Mouse (Mus musculus): Measurements from ENCODE around the gene Akp3. TPM values are rescaled to one million over a fixed set of nuclear protein-coding genes. Genes with fewer than 3 reads are reported as not detected.

The Akp3 gene
- polyA plus RNA-seq, 1 experiment, result 0.08 TPM

- TF ChIP-seq POLR2A (IDR thresholded peaks at IDR 0.05; ENCODE audit: insufficient read length, low read depth), result no peak
- no peak for TF ChIP-seq SRF (IDR thresholded peaks at IDR 0.05; ENCODE audit: control insufficient read depth, insufficient read length, low read depth)
- TF ChIP-seq POLR2AphosphoS2 (IDR thresholded peaks at IDR 0.05; ENCODE audit: insufficient read length, low read depth), result no peak
- no peak for TF ChIP-seq E2F4 (IDR thresholded peaks at IDR 0.05; ENCODE audit: insufficient read depth)
- no peak for TF ChIP-seq MYOG (IDR thresholded peaks at IDR 0.05; ENCODE audit: control insufficient read depth in 1 of 3, insufficient read depth in 1 of 3, insufficient read length in 2 of 3, low read depth in 2 of 3)
- no peak for TF ChIP-seq TCF3 (IDR thresholded peaks at IDR 0.05; ENCODE audit: insufficient read length, low read depth)
- no peak for TF ChIP-seq MAX (IDR thresholded peaks at IDR 0.05; ENCODE audit: low read depth)
- TF ChIP-seq CEBPB (IDR thresholded peaks at IDR 0.05; ENCODE audit: insufficient read depth, poor library complexity, severe bottlenecking), result no peak
- no peak for TF ChIP-seq MYOD1 (IDR thresholded peaks at IDR 0.05; ENCODE audit: control insufficient read depth in 1 of 3, insufficient read length in 2 of 3, low read depth in 2 of 3)
- TF ChIP-seq USF1 (IDR thresholded peaks at IDR 0.05; ENCODE audit: low read depth), result no peak
- TF ChIP-seq REST (IDR thresholded peaks at IDR 0.05; ENCODE audit: insufficient read depth, insufficient read length), result no peak
- TF ChIP-seq TCF12 (IDR thresholded peaks at IDR 0.05; ENCODE audit: insufficient read depth, poor library complexity, severe bottlenecking), result no peak
- Histone ChIP-seq H3K79me2 (ENCODE audit: control insufficient read depth, insufficient read depth) (no peaks in the 10 kb centered on the region), H3K27me3 (ENCODE audit: control insufficient read depth, insufficient read depth, insufficient read length) (peaks cover 58% of the 10 kb centered on the region), H3ac (ENCODE audit: control insufficient read depth, insufficient read length) (no peak overlapping the region), H3K4me2 (ENCODE audit: low read depth) (no peak overlapping the region), H3K36me3 (ENCODE audit: control insufficient read depth, insufficient read depth) (no peaks in the 10 kb centered on the region), H3K4me3 (no peak overlapping the region)
These were observed 24.6 kb downstream of the Akp3 start for GRCm38 (mm10) chr1:87149422-87149821.

- H3K27me3 ChIP-seq (ENCODE audit: control insufficient read depth, insufficient read depth, insufficient read length), result peaks cover 70% of the 10 kb centered on the region
- no peaks in the 10 kb centered on the region for H3K36me3 ChIP-seq (ENCODE audit: control insufficient read depth, insufficient read depth)
- H3K79me2 ChIP-seq (ENCODE audit: control insufficient read depth, insufficient read depth), result no peaks in the 10 kb centered on the region
- H3K4me2 ChIP-seq (ENCODE audit: low read depth), result no peak overlapping the region
- no peak overlapping the region for H3ac ChIP-seq (ENCODE audit: control insufficient read depth, insufficient read length)
- TF ChIP-seq E2F4 (IDR thresholded peaks at IDR 0.05; ENCODE audit: insufficient read depth), result no peak
- TF ChIP-seq CEBPB (IDR thresholded peaks at IDR 0.05; ENCODE audit: insufficient read depth, poor library complexity, severe bottlenecking), result no peak
- TF ChIP-seq MAX (IDR thresholded peaks at IDR 0.05; ENCODE audit: low read depth), result no peak
- TF ChIP-seq TCF12 (IDR thresholded peaks at IDR 0.05; ENCODE audit: insufficient read depth, poor library complexity, severe bottlenecking), result no peak
- TF ChIP-seq MYOG (IDR thresholded peaks at IDR 0.05; ENCODE audit: control insufficient read depth in 1 of 3, insufficient read depth in 1 of 3, insufficient read length in 2 of 3, low read depth in 2 of 3), result no peak
- no peak overlapping the region for H3K4me3 ChIP-seq
These were observed 26.5 kb downstream of the Akp3 start for GRCm38 (mm10) chr1:87151286-87151685.

GRCm38 (mm10) chr1:87153776-87154500, 29.2 kb downstream of the Akp3 start:
- Histone ChIP-seq H3K27me3 (ENCODE audit: control insufficient read depth, insufficient read depth, insufficient read length) (peaks cover 73% of the 10 kb centered on the region), H3K79me2 (ENCODE audit: control insufficient read depth, insufficient read depth) (no peaks in the 10 kb centered on the region), H3K4me3 (no peak overlapping the region), H3K36me3 (ENCODE audit: control insufficient read depth, insufficient read depth) (no peaks in the 10 kb centered on the region), H3ac (ENCODE audit: control insufficient read depth, insufficient read length) (no peak overlapping the region), H3K4me2 (ENCODE audit: low read depth) (no peak overlapping the region)
- TF ChIP-seq SRF (IDR thresholded peaks at IDR 0.05; ENCODE audit: control insufficient read depth, insufficient read length, low read depth), result no peak
- no peak for TF ChIP-seq USF1 (IDR thresholded peaks at IDR 0.05; ENCODE audit: low read depth)
- no peak for TF ChIP-seq MAX (IDR thresholded peaks at IDR 0.05; ENCODE audit: low read depth)
- TF ChIP-seq POLR2A (IDR thresholded peaks at IDR 0.05; ENCODE audit: insufficient read length, low read depth), result no peak
- no peak for TF ChIP-seq TCF3 (IDR thresholded peaks at IDR 0.05; ENCODE audit: insufficient read length, low read depth)
- TF ChIP-seq REST (IDR thresholded peaks at IDR 0.05; ENCODE audit: insufficient read depth, insufficient read length), result no peak
- no peak for TF ChIP-seq CEBPB (IDR thresholded peaks at IDR 0.05; ENCODE audit: insufficient read depth, poor library complexity, severe bottlenecking)

- Histone ChIP-seq H3K4me2 (ENCODE audit: low read depth) (no peak overlapping the region), H3K4me3 (no peak overlapping the region), H3ac (ENCODE audit: control insufficient read depth, insufficient read length) (no peak overlapping the region), H3K27me3 (ENCODE audit: control insufficient read depth, insufficient read depth, insufficient read length) (peaks cover 73% of the 10 kb centered on the region), H3K36me3 (ENCODE audit: control insufficient read depth, insufficient read depth) (no peaks in the 10 kb centered on the region), H3K79me2 (ENCODE audit: control insufficient read depth, insufficient read depth) (no peaks in the 10 kb centered on the region)
- TF ChIP-seq TCF3 (IDR thresholded peaks at IDR 0.05; ENCODE audit: insufficient read length, low read depth), result no peak
- no peak for TF ChIP-seq MAX (IDR thresholded peaks at IDR 0.05; ENCODE audit: low read depth)
These were observed 29.8 kb downstream of the Akp3 start for GRCm38 (mm10) chr1:87154501-87155120.

DNA sequence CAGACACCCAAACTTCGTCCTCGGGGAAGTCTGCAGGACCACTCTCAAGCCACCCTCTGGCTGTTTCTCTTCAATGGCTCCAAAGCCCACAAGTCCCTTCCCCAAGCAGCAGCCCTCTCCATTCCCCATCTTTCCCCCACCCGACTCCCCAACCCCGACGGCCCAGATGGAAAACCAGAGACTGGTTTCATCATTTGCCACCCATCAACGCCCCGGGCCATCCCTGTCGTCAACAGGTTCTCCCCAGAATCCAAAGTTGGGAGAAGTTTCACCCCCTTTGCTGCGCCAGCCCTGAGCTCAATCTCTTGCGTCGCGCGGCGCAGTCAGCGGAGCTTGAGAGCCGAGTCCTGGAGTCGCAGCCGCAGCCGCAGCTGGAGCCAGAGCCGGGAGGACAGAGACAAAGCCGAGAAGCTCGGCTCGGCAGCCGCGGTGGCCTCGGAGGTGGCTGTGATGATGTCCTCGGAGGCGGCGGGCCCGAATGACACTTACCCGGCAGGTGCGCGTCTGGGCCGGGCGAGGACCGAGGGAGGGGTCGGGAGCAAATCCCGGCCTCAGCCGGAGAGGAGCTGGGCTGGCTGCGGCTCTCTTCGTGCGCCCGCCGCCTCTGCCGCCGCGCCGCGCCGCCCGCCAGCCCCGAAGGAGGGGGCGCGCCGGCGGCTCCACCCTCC, 30.9 kb downstream of the Akp3 start:
- H3K4me2 ChIP-seq (ENCODE audit: low read depth), result no peak overlapping the region
- H3ac ChIP-seq (ENCODE audit: control insufficient read depth, insufficient read length), result no peak overlapping the region
- no peak overlapping the region for H3K4me3 ChIP-seq
- TF ChIP-seq USF1 (IDR thresholded peaks at IDR 0.05; ENCODE audit: low read depth), result no peak
- no peak for TF ChIP-seq POLR2AphosphoS2 (IDR thresholded peaks at IDR 0.05; ENCODE audit: insufficient read length, low read depth)
- TF ChIP-seq MYOD1 (IDR thresholded peaks at IDR 0.05; ENCODE audit: control insufficient read depth in 1 of 3, insufficient read length in 2 of 3, low read depth in 2 of 3), result no peak
- TF ChIP-seq POLR2A (IDR thresholded peaks at IDR 0.05; ENCODE audit: insufficient read length, low read depth), result no peak
- no peak for TF ChIP-seq TCF12 (IDR thresholded peaks at IDR 0.05; ENCODE audit: insufficient read depth, poor library complexity, severe bottlenecking)
- TF ChIP-seq TCF3 (IDR thresholded peaks at IDR 0.05; ENCODE audit: insufficient read length, low read depth), result no peak
- TF ChIP-seq MYOG (IDR thresholded peaks at IDR 0.05; ENCODE audit: control insufficient read depth in 1 of 3, insufficient read depth in 1 of 3, insufficient read length in 2 of 3, low read depth in 2 of 3), result no peak
- TF ChIP-seq SRF (IDR thresholded peaks at IDR 0.05; ENCODE audit: control insufficient read depth, insufficient read length, low read depth), result no peak
- no peaks in the 10 kb centered on the region for H3K79me2 ChIP-seq (ENCODE audit: control insufficient read depth, insufficient read depth)
- peaks cover 66% of the 10 kb centered on the region for H3K27me3 ChIP-seq (ENCODE audit: control insufficient read depth, insufficient read depth, insufficient read length)
- H3K36me3 ChIP-seq (ENCODE audit: control insufficient read depth, insufficient read depth), result no peaks in the 10 kb centered on the region

Measured in myocyte (in vitro differentiated cells).